Mouse (Mus musculus) forebrain, embryonic 10.5 days (tissue): ENCODE results near the gene Trappc10. TPM values are rescaled to one million over a fixed set of nuclear protein-coding genes. Genes with fewer than 3 reads are reported as not detected.

Source experiments
- DNase-seq: peaks from one replicate; pipeline ENCODE4 v3.0.0-alpha.2; 2017; ENCODE audit warnings: low spot score; ENCODE audit errors: extremely low spot score
- H3K27ac ChIP-seq: fragments of 300-500 bp; sonication (generic); 2 replicates; pipeline ENCODE4 v1.5.1; 2016; ENCODE audit warnings: mild to moderate bottlenecking
- H3K27me3 ChIP-seq: fragments of 300-500 bp; sonication (generic); 2 replicates; pipeline ENCODE4 v1.6.1; 2016; ENCODE audit warnings: mild to moderate bottlenecking; ENCODE audit not compliant: poor library complexity, severe bottlenecking
- H3K36me3 ChIP-seq: fragments of 300-500 bp; sonication (generic); replicated peaks from 2 replicates; pipeline ENCODE4 v1.6.1; 2016; ENCODE audit warnings: mild to moderate bottlenecking, moderate library complexity
- H3K4me1 ChIP-seq: fragments of 300-500 bp; sonication (generic); 2 replicates; pipeline ENCODE4 v1.6.1; 2016
- H3K4me3 ChIP-seq: fragments of 300-500 bp; sonication (generic); 2 replicates; pipeline ENCODE4 v1.5.1; 2016; ENCODE audit warnings: mild to moderate bottlenecking, moderate library complexity
- H3K9me3 ChIP-seq: fragments of 300-500 bp; sonication (generic); 2 replicates; pipeline ENCODE4 v1.6.1; 2016; ENCODE audit warnings: mild to moderate bottlenecking, moderate library complexity
- WGBS: fragments of 180-500 bp; shearing (Covaris S2); methylation state at CpG from one replicate; pipeline ENCODE4 v1.1.7; 2016; 5-methylcytosine and 5-hydroxymethylcytosine counted together
- polyA plus RNA-seq: library from polyadenylated mRNA; unstranded; fragments of >200 nt; fragmentation: Nextera tagmentation; extraction: Ambion mirVana; gene quantifications from 2 replicates; pipeline ENCODE4 v1.2.1, GENCODE M21; 2016

Gene Trappc10
- polyA plus RNA-seq, 1 experiment from 2014 or later: 9.7 TPM

DNA sequence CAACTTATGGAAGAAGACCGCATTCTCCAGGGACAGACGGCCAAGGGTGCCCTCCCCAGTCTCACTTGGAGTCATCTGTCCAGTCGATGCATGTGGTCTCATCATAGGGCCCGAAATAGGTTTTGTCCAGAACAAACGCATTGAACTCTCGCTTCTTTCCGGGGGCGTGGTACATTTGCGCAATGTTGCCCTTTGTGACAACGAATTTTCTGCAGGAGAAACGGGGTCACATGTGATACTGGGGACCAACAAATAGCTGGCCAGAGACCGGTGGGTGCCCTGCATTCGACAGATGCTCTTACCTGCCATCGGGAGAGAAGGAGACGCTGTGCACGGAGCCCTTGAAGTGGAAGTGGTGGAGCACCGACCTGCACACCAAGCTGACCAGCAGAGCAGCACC lies 62.1 kb downstream of the Trappc10 start:
- H3K36me3 ChIP-seq: peaks cover 66% of the 10 kb centered on the region
- H3K4me1 ChIP-seq: peaks cover 22% of the 10 kb centered on the region
- no peaks in the 10 kb centered on the region for H3K9me3 ChIP-seq
- DNase-seq: no peak
- no peak overlapping the region for H3K4me3 ChIP-seq
- WGBS: 96% methylated on average over 17 of the region's 17 CpGs
- H3K27ac ChIP-seq: no peak overlapping the region
- no peaks in the 10 kb centered on the region for H3K27me3 ChIP-seq

DNA sequence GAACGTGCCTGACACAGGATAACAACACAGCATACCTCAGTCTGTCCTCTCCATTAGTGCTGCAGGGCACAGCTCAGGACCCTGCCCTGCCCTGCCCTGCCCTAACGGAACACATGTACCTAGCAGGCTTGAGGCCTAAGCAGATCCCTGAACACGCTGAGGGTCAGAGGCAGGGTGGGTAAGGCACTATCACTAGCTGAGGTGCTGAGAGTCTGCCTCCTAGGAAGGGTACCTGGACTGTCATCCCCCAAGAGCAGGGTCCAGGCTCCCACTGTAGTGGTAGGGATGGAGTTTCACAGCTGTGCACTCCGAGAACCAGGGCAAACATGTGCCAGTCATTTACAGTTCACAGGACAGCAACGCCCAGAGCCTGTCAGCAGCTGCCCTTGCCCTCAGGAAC lies 70.0 kb downstream of the Trappc10 start:
- H3K9me3 ChIP-seq: no peaks in the 10 kb centered on the region
- WGBS: 85% methylated on average over 5 of the region's 5 CpGs
- no peak overlapping the region for H3K4me3 ChIP-seq
- DNase-seq: no peak
- peaks cover 10% of the 10 kb centered on the region for H3K4me1 ChIP-seq
- no peaks in the 10 kb centered on the region for H3K27me3 ChIP-seq
- no peak overlapping the region for H3K27ac ChIP-seq
- H3K36me3 ChIP-seq: peaks cover 93% of the 10 kb centered on the region

DNA sequence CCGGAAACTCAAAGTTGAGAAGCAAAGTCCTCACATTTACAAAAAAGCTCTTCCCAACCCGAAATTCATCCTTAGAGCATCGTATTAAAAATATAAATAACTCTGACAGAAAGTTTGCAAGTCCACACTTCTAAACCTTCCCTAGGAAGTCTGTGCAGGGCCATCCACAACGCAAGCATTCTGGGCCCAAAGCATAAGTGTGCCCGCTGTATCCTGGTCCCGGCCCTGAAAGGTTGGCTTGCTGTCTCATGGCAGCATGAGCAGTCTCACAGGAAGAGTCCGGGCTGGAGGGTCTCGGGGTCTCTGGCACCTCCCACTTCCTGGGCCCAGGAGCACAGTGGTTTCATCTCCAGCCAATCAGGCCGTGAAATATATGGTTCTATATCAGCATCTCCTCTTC lies 72.9 kb downstream of the Trappc10 start:
- 94% methylated on average over 9 of the region's 9 CpGs for WGBS
- no peak for DNase-seq
- H3K36me3 ChIP-seq: peaks cover 79% of the 10 kb centered on the region

DNA sequence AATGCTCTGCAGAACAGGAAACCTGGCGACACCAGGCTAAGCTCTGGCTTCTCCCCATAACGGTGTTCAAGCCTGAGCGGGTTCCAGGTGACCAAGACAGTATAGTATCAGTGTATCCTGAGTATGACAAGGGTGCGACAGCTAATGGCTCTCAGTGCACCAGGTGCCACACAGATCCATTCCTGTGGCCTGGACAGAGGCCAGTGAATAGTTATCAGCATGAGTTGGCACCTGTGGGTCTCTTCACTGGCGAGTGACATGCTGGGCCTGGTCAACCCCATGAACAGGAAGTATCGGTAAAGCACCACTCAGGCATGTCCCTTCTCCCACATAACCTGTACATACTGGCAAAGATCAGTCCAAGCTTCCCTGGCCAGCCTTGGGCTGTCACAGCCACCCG lies 73.4 kb downstream of the Trappc10 start:
- Histone ChIP-seq H3K27me3 (no peaks in the 10 kb centered on the region), H3K9me3 (no peaks in the 10 kb centered on the region), H3K4me3 (no peak overlapping the region), H3K36me3 (peaks cover 79% of the 10 kb centered on the region), H3K4me1 (peaks cover 24% of the 10 kb centered on the region), H3K27ac (no peak overlapping the region)
- 96% methylated on average over 7 of the region's 7 CpGs for WGBS
- DNase-seq: no peak

More for the DNA sequence above, 72.9 kb downstream of the Trappc10 start:
- Histone ChIP-seq H3K4me1 (peaks cover 24% of the 10 kb centered on the region), H3K27ac (no peak overlapping the region), H3K4me3 (no peak overlapping the region), H3K9me3 (no peaks in the 10 kb centered on the region), H3K27me3 (no peaks in the 10 kb centered on the region)

DNA sequence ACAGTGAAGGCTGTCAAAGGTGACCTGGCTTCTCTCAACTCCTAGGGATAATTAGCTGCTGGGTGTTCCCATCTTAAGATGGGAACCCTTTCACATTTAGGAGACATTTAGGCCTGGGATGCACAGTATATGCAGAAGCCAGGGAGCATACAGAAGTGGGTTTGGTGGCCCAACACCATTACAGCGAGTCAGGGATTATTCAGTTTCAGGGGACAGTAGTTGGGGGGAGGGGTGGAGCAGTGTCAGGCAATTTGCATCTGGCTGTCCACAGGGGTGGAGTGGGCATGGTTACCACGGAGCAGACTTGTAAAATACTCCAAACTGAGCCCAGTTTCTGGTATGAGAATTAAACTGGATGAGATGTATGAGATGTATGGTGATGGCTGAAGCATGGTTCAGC lies 74.0 kb downstream of the Trappc10 start:
- no peak for DNase-seq
- Histone ChIP-seq H3K9me3 (no peaks in the 10 kb centered on the region), H3K4me3 (peak overlapping the region; percentile 72; the same call in 1 of the 2 replicates), H3K4me1 (peaks cover 24% of the 10 kb centered on the region), H3K36me3 (peaks cover 79% of the 10 kb centered on the region), H3K27me3 (no peaks in the 10 kb centered on the region), H3K27ac (peak overlapping the region; percentile 89)
- 57% methylated on average over 2 of the region's 2 CpGs for WGBS

DNA sequence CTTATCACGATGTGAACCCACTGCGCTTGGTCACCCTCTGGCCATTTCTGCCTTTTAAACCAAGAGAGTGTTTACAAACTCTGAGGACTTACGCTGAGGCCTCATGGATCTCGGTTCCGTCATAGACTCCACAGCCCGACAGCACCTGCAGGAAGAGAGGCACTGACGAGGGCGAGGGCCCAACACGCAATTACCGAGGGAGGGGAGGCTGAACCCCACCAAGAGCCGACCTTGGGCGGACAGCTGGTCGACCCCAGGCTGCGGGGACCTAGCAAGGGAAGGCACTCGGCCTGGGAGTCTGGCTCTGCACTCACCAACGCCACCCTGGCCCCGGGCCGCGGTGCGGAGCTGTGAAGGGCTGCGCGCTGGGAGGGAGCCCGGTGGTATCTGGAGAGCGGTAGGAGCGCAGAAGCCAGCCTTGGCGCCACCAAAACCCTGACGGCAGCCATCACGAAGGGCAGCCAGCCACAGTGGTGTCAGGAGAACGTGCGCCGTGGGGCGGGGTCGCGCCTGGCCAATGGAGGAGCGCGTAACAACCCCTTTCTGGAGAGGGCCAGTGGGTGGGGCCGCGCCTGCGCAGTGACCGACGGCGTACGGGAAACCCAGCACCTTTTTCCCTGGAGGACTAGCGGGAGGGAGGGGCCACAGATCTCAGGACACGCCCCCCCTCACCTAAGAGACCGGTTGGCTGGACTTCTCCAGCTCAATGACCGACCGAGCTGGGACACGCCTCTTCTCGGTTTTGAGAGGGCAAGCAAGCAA lies 75.0 kb downstream of the Trappc10 start, which contains the start of gene D10Jhu81e:
D10Jhu81e (minus strand) TSS at position 502 of the 762 bp plus-strand sequence.
- WGBS: 1% methylated on average over 50 of the region's 50 CpGs

DNA sequence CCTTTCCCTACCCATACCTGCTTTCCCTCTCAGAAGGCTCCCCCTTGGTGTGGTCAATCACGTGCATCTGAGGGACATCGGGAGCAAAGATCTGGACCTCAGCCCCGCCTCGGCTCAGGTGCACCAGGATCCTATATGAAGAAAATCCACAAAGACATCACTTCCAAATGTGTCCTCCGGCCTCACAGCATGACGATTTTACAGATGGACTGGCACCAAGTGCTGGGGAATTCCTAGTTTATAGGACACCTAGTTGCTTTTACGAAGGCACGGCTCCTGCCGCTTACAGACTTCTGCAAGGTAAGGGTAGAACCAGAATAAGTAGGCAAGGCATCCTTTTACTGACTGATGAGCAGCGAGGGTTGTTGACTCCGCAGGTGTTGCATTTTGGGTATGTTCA lies 75.6 kb downstream of the Trappc10 start:
- Histone ChIP-seq H3K36me3 (peaks cover 76% of the 10 kb centered on the region), H3K27ac (peak overlapping the region; percentile 89), H3K27me3 (no peaks in the 10 kb centered on the region), H3K9me3 (no peaks in the 10 kb centered on the region), H3K4me3 (peak overlapping the region; percentile 72), H3K4me1 (peaks cover 24% of the 10 kb centered on the region)
- DNase-seq: no peak
- WGBS: 81% methylated on average over 11 of the region's 11 CpGs

More for the DNA sequence above, 75.0 kb downstream of the Trappc10 start, which contains the start of gene D10Jhu81e:
- peaks cover 24% of the 10 kb centered on the region for H3K4me1 ChIP-seq
- H3K9me3 ChIP-seq: no peaks in the 10 kb centered on the region
- H3K27me3 ChIP-seq: no peaks in the 10 kb centered on the region
- peak within 1 kb of the TSS; percentile 89 for H3K27ac ChIP-seq
- DNase-seq: peak; percentile 100
- peak within 1 kb of the TSS; percentile 72 for H3K4me3 ChIP-seq
- peaks cover 79% of the 10 kb centered on the region for H3K36me3 ChIP-seq

DNA sequence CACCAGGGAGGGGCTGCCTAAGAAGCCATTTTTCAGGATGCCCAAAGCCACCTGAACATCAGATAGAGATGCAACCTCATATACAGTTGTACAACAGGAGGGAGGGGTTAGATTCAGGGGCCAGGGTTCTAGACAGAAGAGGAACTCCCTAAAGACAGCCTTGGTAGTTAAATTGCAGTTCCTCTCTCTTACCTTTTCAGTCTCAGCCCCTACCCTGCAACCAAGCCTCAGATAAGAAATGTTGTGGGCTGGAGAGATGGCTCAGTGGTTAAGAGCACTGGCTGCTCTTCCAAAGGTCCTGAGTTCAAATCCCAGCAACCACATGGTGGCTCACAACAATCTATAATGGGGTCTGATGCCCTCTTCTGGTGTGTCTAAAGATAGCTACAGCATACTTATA lies 76.7 kb downstream of the Trappc10 start:
- no peak for DNase-seq
- H3K4me3 ChIP-seq: no peak overlapping the region
- peaks cover 24% of the 10 kb centered on the region for H3K4me1 ChIP-seq
- no peaks in the 10 kb centered on the region for H3K9me3 ChIP-seq
- no peaks in the 10 kb centered on the region for H3K27me3 ChIP-seq
- H3K27ac ChIP-seq: no peak overlapping the region
- peaks cover 76% of the 10 kb centered on the region for H3K36me3 ChIP-seq

DNA sequence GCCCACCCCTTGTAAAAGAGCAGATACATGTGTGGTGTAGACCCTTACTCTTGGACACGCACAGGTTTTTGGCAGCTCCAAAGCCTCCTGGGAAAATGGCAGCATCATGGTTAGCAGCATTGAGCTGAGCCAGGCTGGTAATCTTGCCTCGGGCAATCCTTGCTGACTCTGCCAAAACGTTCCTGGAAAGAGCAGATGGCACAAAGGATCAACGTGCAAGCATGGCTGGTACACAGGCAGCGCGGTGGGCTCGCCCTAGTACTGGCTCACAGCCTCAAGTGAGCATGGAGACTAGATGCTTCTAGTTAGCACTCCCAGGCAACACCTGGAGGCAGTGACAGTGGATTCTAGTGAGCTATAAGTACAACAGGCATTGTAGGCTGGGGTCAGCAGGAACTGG lies 77.1 kb downstream of the Trappc10 start:
- 93% methylated on average over 7 of the region's 7 CpGs for WGBS
- peaks cover 76% of the 10 kb centered on the region for H3K36me3 ChIP-seq
- no peaks in the 10 kb centered on the region for H3K9me3 ChIP-seq
- no peak overlapping the region for H3K27ac ChIP-seq
- no peak overlapping the region for H3K4me3 ChIP-seq
- H3K4me1 ChIP-seq: peaks cover 24% of the 10 kb centered on the region
- H3K27me3 ChIP-seq: no peaks in the 10 kb centered on the region
- no peak for DNase-seq

DNA sequence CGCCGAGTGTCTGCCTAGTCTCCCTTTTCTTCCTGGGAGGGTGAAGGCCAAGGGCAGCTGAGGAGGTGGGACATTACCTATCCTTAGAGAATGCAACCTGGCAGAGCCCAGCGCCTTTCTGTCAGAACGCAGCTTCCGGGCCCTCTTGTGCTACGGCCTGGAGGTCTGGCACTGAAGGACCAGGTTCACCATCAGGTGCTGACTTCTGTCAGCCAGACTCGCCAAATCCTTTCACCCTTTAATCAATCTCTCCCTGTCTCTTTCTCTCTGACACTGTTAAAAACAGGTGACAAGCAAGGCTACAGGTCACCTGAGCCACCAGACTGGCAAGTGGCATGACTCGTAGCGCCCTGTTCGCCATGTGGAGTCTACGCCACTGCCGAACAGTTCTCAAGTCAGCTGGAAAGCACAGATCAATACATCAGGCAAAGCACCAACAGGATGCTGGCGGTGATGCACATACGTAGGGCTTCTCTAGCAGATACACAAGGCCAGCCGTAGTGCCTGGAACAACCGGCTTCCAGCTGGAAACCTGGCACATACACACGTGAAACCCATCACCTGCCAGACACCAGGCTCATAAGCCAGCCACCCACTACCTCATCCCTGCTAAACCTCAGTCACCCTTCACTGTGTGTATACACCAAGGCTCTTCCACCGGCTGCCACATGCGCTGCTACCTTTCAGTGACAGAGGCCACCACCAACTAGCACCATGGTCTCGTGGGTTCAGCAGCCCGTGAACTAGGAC lies 79.0 kb downstream of the Trappc10 start:
- H3K9me3 ChIP-seq: no peaks in the 10 kb centered on the region
- no peak for DNase-seq
- H3K36me3 ChIP-seq: peaks cover 60% of the 10 kb centered on the region
- peaks cover 23% of the 10 kb centered on the region for H3K4me1 ChIP-seq
- 93% methylated on average over 21 of the region's 21 CpGs for WGBS
- no peak overlapping the region for H3K27ac ChIP-seq
- no peak overlapping the region for H3K4me3 ChIP-seq
- no peaks in the 10 kb centered on the region for H3K27me3 ChIP-seq

DNA sequence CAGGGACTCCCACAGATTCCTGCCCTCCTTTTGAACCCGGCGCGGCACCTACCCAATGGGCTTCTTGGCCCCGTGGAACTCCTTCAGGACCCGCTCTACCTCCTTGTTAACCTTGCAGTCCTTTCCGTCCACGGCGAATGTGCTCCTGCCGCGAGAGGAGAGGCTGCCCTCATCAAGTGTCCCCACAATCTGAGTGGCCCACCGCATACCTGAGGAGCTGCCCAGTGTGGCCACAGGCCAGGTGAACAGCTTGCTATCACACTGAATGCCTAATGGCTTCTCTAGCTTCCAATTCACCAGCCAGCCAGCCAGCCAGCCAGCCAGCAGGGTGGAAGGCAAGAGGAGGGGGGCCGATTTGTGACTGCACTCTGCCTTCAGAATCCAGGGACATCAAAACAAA lies 79.7 kb downstream of the Trappc10 start:
- no peak for DNase-seq
- Histone ChIP-seq H3K9me3 (no peaks in the 10 kb centered on the region), H3K4me3 (no peak overlapping the region), H3K27me3 (no peaks in the 10 kb centered on the region), H3K4me1 (peaks cover 17% of the 10 kb centered on the region), H3K36me3 (peaks cover 58% of the 10 kb centered on the region), H3K27ac (no peak overlapping the region)
- 96% methylated on average over 12 of the region's 12 CpGs for WGBS

DNA sequence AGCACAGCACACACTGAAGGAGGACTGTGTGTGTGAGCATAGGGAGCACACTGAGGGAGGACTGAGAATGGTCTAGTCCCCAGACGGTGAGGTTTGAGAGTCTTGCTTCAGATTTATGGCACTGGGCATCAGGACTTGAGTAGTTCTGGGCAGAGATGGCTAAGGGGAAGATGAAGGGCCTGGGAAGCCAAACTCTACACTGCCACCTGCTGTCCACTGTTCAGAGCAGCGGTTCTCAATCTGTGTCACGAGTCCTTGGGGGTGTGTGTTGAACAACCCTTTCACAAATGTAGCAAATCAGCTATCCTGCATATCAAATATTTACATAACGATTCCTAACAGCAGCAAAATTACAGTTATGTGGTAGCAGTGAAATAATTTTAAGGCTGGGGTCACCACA lies 80.5 kb downstream of the Trappc10 start:
- H3K36me3 ChIP-seq: peaks cover 58% of the 10 kb centered on the region
- peak; percentile 42 for DNase-seq
- no peak overlapping the region for H3K27ac ChIP-seq
- no peaks in the 10 kb centered on the region for H3K27me3 ChIP-seq
- no peak overlapping the region for H3K4me3 ChIP-seq
- peaks cover 17% of the 10 kb centered on the region for H3K4me1 ChIP-seq
- 40% methylated on average over 4 of the region's 4 CpGs for WGBS
- no peaks in the 10 kb centered on the region for H3K9me3 ChIP-seq

DNA sequence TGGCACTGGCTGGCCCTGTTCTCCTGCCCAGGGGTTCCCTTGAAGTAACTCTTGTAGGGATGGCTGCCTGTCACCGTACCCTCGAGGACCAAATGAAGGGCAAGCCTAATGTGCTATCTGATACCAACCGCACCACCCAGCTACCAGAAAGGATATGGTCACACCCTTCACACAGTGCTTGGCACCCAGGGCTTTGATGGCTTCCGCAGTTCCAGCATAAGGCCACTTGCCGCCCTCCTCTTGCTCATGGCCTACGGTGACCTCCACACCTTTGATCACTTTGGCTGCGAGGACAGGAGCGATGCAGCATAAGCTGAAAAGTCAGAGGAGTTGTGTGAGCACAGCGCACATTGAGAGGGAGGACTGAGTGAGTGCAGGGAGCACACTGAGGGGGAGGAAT lies 81.2 kb downstream of the Trappc10 start:
- Histone ChIP-seq H3K4me3 (no peak overlapping the region), H3K36me3 (peaks cover 58% of the 10 kb centered on the region), H3K27me3 (no peaks in the 10 kb centered on the region), H3K4me1 (peaks cover 11% of the 10 kb centered on the region), H3K27ac (no peak overlapping the region), H3K9me3 (no peaks in the 10 kb centered on the region)
- no peak for DNase-seq
- WGBS: 94% methylated on average over 9 of the region's 9 CpGs
